Mouse (Mus musculus) liver, embryonic 14.5 days (tissue): ENCODE measurements around the gene U2surp.
"Not testable (repeated sequence)": the region's sequence is repeated elsewhere in the genome, so short reads cannot be mapped to it uniquely, and the experiment has no call there.

Experiments used
- CTCF ChIP-seq: IDR thresholded peaks from 2 replicates; pipeline ENCODE4 v1.5.1; 2016; ENCODE audit warnings: antibody characterized with exemption, low read depth, control low read depth
- EP300 ChIP-seq: IDR thresholded peaks from 2 replicates; pipeline ENCODE4 v1.6.1; 2016; ENCODE audit warnings: antibody characterized with exemption, low read depth

DNA sequence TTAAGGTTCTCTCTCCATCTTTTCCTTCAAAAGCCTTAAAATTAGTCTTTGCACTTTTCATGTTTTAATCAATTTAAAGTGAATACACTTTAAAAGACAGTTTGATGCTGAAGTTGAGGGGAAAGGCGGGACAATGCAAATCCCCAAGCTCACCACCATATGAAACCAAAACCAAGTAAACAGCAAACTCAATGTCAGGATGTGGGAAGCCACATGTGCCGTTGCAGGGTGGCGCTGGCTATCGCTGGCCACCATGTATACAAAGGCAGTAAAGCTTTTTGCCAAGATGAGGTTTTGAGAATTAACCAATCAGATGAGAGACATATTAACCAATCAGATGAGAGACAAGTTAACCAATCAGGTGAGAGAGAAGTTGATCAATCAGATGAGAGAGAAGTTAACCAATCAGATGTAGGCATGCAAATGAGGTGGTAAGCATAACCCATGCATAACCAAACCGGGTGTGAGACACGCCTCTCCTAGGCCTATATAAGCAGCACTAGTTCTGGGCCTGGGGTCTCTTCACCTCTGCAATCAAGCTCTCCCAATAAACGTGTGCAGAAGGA lies 42.7 kb downstream of the U2surp start:
- TF ChIP-seq CTCF, EP300: not testable (repeated sequence)
